Mouse (Mus musculus): Measurements from ENCODE around the gene Cyp2u1.

The Cyp2u1 gene

DNA sequence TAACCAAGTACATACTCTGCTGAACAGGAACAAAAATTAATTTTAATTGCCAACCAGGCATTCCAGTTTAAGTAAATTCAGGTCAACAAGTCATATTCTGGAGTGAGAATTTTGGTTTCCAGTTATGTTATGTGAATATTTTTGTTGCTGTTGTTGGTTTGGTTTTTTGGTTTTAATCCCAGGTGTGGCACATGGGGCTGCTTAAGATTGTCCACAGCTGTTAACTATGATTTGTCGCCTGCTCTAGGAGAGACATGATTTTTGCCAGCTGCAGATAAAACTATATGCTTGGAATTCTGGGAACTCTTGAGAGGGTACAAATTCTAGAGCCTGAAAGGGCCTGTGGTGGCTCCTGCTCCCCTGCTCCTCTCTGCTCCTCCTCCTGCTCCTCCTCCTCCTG lies 14.1 kb upstream of the Cyp2u1 start:
- ChIA-PET POLR2A (interaction anchor here in 2 of 4 experiments (0.6 to 1.0 kb wide), 2 partner anchors 45 to 54 kb away, joined by 3 to 4 read pairs; partner anchors contain the start of gene Hadh (in 1 of the 2)), CTCF (interaction anchor here in 2 of 4 experiments (0.7 to 2.4 kb wide), 3 partner anchors 14 to 63 kb away, joined by 3 to 10 read pairs (median 9); partner anchors contain the start of gene Cyp2u1 (in 1 of the 2))

DNA sequence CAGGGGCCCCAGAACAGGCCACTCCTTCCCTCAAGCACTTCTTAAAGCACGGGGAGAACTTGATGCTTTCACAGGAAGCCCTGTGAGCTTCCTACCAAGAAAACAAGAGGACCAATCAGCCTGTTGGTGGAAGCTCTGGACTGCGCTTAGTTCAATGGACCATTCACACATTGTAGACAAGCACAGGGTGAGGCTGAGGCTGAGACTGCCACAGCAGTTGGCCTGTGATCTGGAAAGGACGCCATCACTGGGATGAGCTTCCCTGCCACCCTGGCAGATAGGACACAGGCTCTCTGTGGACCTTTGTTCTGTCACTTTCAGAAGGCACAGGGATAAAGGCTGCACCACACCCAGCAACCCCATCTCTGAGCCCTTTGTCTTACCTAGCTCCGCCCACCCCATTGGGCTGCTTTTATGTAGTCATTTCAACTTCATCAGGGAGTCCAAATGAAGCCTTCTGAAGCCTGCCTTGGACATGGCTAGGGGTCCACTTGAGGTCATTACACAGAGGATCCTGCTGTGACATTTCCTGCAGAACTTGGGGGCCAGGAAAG lies 13.0 kb upstream of the Cyp2u1 start:
- CTCF ChIA-PET: interaction anchor here in 2 of 4 experiments (0.8 to 2.4 kb wide), 3 partner anchors 13 to 30 kb away, joined by 3 to 9 read pairs (median 3); partner anchors contain the start of gene Cyp2u1 (in 1 of the 2)

DNA sequence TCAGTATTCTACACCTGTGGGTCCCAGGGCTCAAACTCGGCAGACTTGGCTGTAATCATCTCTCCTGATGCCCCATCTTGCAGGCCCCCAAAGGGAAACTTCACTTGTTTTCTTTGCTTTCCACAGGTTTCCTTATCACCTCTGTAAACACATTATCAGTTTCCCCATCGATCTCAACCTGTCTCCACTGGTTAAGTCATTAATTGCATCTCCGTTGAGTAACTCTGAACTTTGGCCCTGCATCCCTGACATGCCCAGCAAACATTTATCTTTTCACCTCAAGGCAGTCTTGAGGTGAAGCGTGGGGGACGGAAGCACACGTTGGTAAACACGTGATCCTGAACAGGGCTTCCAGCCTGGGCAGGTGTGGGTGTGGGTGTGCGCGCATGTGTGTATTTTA lies 9.3 kb upstream of the Cyp2u1 start:
- POLR2A ChIA-PET: interaction anchor here in 1 of 4 experiments (2.1 kb wide), 1 partner anchor 9 kb away, joined by 6 read pairs; the partner anchor contains the start of gene Cyp2u1
- CTCF ChIA-PET: no interaction called here

More for the DNA sequence above, 13.0 kb upstream of the Cyp2u1 start:
- POLR2A ChIA-PET: interaction anchor here in 2 of 4 experiments (0.7 to 1.4 kb wide), 4 partner anchors 13 to 249 kb away, joined by 3 to 4 read pairs (median 3); partner anchors contain the start of genes Cyp2u1 (in 1 of the 2), Hadh (in 1 of the 2) and Papss1 (in 1 of the 2)

DNA sequence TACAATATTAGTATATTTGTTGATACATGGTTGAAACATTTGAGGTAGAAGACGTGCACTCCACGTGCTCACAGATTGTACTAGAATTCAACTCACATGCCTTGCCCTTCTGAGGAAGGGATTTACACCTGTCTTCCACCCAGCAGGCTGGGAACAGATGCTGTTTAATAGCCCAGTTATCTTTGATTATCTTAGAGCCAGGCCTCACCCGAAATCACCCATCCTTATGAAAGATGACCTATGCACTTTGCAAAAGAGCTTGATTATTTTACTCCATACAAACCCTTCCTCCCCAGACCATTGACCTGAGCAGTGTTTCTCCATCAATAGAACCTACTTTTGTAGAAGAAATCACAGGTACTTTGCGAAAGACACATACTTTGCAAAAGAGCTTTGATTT lies 7.5 kb upstream of the Cyp2u1 start:
- ChIA-PET CTCF (interaction anchor here in 1 of 4 experiments (1.0 kb wide), 1 partner anchor 463 kb away, joined by 9 read pairs; no protein-coding TSS in a partner anchor), POLR2A (interaction anchor here in 1 of 4 experiments (1.1 kb wide), 1 partner anchor 12 kb away, joined by 3 read pairs; no protein-coding TSS in a partner anchor)

DNA sequence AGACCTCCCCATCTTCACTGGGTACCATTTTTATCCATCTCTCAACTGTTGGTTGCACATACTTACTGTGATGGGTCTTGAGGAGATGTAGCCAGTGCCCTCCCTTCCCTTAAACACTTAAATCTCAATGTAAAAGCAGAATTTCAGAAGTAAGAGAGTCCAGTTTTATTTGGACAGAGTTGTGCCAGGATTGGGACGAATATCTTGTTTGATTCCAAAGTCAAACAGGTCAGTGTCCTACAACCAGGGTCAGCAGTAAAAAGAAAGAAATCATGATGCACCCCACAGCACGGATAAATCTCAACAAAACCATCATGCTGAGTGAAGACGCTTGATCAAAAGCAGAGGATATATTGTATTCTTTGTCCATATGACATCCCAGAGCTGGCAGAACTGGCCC lies 4.8 kb upstream of the Cyp2u1 start:
- POLR2A ChIA-PET: no interaction called here
- CTCF ChIA-PET: no interaction called here

DNA sequence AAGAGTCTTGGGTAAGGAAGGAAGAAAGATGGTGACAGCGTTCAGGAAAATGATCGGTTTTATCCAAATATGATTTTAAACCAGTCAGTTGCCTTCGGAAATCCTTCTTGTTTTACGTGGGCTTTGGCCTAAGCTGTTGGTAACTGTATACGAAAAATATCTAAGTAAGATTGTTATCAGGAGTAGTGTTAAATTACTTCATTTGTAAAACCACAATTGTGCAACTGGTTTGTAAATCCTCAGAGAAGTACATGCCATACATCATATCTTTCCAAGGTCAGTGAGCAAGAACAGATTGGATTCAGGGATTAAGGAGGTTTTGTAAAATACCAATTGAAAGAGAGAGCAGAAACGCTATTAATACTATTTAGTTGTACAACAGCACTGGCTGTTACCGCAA lies 3.2 kb upstream of the Cyp2u1 start:
- POLR2A ChIA-PET: interaction anchor here in 1 of 4 experiments (1.2 kb wide), 1 partner anchor 9 kb away, joined by 3 read pairs; no protein-coding TSS in a partner anchor
- CTCF ChIA-PET: interaction anchor here in 1 of 4 experiments (0.6 kb wide), 1 partner anchor 10 kb away, joined by 5 read pairs; no protein-coding TSS in a partner anchor

DNA sequence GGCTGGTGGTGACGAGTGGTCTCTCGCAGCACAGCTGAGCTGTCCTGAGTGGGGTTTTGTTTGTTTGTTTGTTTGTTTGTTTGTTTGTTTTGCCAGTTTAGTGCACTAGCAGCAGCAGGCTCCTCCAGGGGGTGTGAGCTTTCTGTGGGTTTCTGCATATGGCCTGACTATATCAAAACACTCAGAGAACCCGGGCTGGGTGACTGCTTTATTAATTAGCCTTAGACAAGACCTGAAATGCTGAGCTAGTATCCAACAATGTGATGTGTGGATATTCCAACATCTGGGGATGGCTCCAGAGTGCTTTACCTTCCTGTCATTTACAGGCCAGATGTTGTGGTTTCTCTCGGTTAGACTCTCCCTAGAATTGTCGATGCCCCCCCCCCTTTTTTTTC lies 290 bp upstream of the Cyp2u1 start:
- POLR2A ChIA-PET: interaction anchor here in 3 of 4 experiments (0.7 to 2.2 kb wide), 8 partner anchors 10 to 261 kb away, joined by 3 to 6 read pairs (median 4); partner anchors contain the start of genes Hadh (in 1 of the 3) and Papss1 (in 1 of the 3)
- CTCF ChIA-PET: interaction anchor here (1.0 to 1.9 kb wide), 13 partner anchors 9 to 261 kb away, joined by 3 to 7 read pairs (median 4); partner anchors contain the start of gene Papss1 (in 1 of the 4)

DNA sequence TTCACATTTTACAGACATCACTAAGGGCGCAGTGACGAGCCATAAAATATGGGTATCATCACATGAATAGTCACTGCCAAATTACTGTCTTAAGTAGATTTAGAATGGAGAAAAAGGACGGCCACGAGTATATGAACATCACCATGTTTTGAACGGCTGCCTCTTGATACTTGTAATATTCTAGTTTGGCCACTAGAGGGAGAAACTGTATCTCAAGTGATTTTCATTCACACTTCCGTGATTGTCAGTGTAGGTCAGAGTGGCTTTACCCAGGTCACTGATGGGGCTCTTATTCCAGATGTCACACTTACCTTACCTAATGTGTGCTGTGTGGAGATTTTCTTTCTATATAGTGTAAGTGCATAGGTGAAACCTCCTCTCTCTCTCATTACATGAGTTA lies 3.1 kb downstream of the Cyp2u1 start:
- CTCF ChIA-PET: interaction anchor here in 1 of 4 experiments (1.3 kb wide), 1 partner anchor 28 kb away, joined by 4 read pairs; the partner anchor contains the start of gene Hadh
- POLR2A ChIA-PET: no interaction called here

DNA sequence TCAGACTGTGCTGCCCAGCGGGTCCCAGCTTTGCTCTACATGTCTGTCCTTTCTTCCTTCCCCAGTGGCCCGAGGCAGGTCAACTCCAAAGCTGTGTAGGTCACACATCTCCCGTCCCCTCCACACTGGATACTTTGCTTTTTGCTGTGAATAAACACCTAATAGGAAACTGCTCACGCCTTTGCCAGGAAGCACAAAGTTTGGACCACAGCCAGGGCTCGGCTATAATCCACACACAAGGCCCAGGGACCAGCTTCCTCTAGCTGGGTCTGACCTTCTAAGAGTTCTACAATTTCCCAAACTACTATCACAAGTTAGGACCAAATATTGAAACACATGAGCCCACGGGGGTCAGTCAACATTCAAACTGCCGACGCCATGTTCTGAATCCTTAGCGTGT lies 3.9 kb downstream of the Cyp2u1 start:
- ChIA-PET POLR2A (interaction anchor here in 2 of 4 experiments (1.1 to 1.5 kb wide), 3 partner anchors 22 to 214 kb away, joined by 3 read pairs; partner anchors contain the start of gene Hadh (in 1 of the 2)), CTCF (interaction anchor here in 2 of 4 experiments (1.3 to 1.5 kb wide), 2 partner anchors 13 kb away, joined by 4 to 9 read pairs; no protein-coding TSS in a partner anchor)

DNA sequence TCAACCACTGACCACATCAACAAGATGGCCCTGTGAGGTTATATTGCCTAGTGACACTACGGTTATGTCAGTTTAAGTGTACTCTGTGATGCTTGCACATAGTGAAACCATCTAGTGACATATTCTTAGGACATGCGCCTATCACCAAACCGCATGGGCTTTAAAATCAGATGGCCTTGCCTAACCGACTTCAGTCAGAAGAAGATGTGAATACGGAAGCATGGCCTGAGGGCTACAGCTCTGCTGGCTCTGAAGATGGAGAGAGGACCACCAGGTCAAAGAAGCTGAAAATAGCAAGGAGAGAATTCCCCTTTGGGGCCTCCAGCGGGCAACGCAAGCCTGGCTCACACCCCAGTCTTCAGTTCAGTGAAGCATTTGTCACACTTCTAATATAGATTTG lies 6.1 kb downstream of the Cyp2u1 start:
- ChIA-PET CTCF (interaction anchor here in 1 of 4 experiments (1.6 kb wide), 2 partner anchors 12 to 25 kb away, joined by 3 to 6 read pairs; partner anchors contain the start of gene Hadh), POLR2A (interaction anchor here in 2 of 4 experiments (1.0 to 1.5 kb wide), 3 partner anchors 10 to 26 kb away, joined by 3 to 5 read pairs (median 4); no protein-coding TSS in a partner anchor)

DNA sequence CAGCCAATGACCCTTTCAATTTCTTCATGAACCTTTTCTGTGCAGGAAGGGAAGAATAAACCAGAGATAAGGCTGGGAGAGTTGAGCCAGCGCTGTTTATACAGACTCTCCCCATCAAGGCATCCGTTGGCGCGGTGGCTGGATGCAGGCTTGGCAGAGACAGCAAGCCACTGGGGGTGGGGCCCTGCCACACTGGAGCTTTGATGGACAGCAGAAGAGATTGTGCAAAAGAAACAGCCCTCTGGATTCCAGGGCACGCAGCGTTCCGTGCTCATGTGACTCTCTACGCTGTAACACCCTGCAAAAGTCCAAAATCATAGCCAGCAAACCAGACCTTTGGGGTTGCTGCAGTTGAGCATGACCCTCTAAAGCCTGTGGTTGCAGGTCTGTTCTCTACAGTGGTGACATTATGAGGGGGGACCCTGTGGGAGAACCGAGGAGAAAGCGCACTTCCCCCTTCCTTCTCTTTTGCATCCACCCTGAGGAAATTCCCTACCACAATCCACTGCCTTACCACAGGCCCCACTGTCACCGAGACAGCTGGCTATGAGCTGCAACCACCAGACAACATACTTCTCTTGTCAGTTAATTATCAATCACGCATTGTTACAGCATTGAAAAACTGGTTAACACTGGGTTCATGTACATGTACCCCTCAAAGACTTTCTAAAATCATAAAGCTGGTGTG lies 7.4 kb downstream of the Cyp2u1 start:
- ChIA-PET POLR2A (interaction anchor here in 1 of 4 experiments (1.0 kb wide), 1 partner anchor 26 kb away, joined by 4 read pairs; no protein-coding TSS in a partner anchor), CTCF (interaction anchor here in 2 of 4 experiments (0.7 to 1.0 kb wide), 2 partner anchors 10 to 292 kb away, joined by 3 to 5 read pairs; no protein-coding TSS in a partner anchor)

DNA sequence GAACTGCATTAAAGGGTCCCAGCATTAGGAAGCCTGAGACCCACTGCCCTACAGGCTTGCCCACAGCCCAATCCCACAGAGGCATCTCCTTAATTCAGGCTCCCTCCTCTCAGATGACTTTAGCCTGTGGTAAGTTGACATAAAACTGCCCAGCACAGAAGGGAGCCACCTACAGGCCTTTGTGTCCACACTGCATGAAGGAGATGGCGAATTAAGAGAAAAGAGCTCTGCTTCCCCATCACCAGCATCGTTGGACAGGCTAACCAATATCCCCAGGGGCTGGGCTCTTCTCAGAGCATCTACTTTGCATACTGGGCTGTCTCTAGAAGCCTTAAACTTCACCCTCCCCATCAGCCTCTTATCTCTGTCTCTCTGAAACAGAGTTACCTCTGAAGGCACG lies 8.5 kb downstream of the Cyp2u1 start:
- ChIA-PET CTCF (interaction anchor here (0.5 to 1.4 kb wide), 10 partner anchors 8 to 294 kb away, joined by 3 to 7 read pairs (median 3); partner anchors contain the start of gene Cyp2u1 (in 1 of the 4)), POLR2A (interaction anchor here in 2 of 4 experiments (0.6 kb wide), 2 partner anchors 28 to 217 kb away, joined by 3 read pairs; no protein-coding TSS in a partner anchor)

DNA sequence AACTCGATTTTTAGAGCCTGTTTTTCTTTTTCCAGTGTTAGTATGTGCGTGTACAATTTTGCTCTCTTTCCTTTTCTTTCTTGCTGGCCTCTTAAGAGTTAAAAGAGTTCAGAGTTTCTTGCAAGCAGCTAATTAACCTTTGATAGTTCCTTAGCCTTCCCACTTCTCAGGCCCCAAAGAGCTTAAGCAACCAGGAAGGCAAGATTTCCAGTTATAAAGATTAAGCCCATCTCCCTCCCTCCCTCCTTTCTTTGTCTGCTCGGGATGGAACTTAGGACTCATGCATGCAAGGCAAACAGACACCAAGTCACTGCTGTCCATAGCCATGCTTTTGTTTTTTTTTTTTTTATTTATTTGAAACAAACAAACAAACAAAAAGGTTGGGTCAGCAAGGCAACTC lies 10.1 kb downstream of the Cyp2u1 start:
- CTCF ChIA-PET: no interaction called here
- POLR2A ChIA-PET: no interaction called here

DNA sequence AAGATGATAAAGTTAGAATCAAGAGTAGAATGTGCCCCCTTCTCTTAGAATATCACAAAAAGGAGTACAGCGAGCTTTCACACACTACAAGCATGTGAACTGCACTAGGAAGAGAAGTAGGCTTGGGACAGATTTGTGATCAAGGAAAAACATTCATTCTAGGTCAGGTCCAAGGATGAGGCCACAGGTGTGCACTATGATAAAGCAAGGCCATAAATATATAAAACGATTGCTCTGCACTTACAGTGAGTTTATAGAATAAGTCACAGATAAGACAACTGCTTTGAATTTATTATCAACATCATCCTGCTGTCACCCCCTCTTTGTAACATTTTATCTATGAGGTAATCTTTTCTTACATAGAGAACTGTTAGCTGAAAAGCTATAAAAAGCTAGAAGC lies 10.7 kb downstream of the Cyp2u1 start:
- ChIA-PET CTCF (no interaction called here), POLR2A (no interaction called here)

DNA sequence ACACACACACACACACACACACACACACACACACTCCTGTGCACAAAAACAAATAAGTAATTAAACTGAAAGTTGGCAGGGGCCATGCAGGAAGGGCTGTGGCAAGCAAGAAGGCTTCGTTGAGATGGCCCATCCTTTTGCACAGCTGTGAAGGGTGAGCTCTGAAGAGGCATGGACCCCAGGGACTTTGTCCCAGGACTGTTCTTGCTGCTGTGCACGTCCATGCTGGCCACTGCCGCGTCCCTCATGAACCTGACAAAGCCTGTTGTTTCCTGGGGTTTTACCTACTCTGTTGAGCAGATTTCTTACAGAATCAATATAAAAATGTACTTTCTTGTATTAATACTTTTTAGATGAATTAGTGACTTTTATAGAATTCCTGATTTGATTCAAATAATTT lies 11.1 kb downstream of the Cyp2u1 start:
- POLR2A ChIA-PET: interaction anchor here in 1 of 4 experiments (0.5 kb wide), 1 partner anchor 196 kb away, joined by 3 read pairs; no protein-coding TSS in a partner anchor
- CTCF ChIA-PET: interaction anchor here in 1 of 4 experiments (0.7 kb wide), 1 partner anchor 792 kb away, joined by 3 read pairs; no protein-coding TSS in a partner anchor

DNA sequence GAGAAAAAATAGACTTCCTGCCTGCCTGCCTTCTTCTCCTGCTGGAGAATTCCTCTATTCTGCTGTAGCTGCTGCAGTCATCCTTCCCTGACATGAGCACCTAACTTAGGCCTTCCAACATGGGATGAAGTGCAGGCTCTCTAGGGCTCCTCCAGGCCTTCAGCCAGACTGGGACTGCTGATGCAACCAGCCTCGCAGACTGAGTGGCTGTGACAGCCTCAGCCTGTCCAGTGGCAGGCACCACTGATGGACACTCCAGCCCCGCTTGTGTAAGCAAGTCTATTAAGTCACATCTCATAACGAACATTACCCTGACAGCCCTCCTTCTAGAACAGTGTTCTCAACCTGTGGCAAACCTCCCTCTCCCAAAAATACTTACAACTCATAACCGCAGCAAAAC lies 28.9 kb downstream of the Cyp2u1 start:
- ChIA-PET POLR2A (no interaction called here), CTCF (no interaction called here)

DNA sequence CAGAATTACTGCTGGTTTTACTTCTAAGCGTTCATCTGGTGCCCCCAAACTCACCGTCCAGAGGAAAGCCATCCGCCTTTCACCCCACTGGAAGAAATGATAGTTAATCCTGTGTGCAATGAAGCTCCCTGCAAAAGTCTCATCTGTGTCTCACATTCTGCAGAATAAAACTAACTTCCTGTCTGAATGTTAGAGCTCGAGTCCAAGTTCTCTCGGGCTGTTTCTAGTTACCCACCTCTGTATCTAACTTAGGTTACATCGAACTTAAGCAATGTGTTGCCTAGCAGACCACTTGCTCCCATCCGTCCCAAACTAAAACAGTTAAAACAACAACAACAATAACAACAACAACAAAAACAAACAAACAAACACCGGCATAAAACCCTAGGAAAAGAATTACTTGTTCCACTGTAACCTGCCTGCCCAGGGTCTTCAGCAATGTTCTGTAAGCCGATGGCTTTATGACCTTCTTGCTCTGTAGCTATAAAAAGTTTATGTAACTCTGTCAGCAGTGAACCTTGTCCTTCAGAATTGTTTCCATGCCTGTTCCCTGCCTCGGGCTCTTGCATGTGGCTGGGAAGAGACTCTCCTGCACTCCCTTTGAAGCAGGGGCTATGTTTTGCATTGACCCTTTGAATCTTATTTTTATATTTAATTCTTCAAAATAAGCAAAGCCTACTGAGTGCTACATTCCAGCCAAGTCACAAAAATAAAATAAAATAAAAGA lies 30.5 kb downstream of the Cyp2u1 start:
- CTCF ChIA-PET: interaction anchor here in 3 of 4 experiments (0.6 to 3.2 kb wide), 8 partner anchors 13 to 454 kb away, joined by 3 to 18 read pairs (median 4); partner anchors contain the start of gene Papss1 (in 1 of the 3)

More for the DNA sequence above, 30.5 kb downstream of the Cyp2u1 start:
- POLR2A ChIA-PET: interaction anchor here (0.6 to 2.2 kb wide), 31 partner anchors 10 to 1936 kb away, joined by 3 to 18 read pairs (median 3); partner anchors contain the start of genes Papss1 (in 2 of the 4) and Cyp2u1 (in 1 of the 4)
